ENCODE assay signal across 15 mouse cellular contexts in the genomic region with DNA sequence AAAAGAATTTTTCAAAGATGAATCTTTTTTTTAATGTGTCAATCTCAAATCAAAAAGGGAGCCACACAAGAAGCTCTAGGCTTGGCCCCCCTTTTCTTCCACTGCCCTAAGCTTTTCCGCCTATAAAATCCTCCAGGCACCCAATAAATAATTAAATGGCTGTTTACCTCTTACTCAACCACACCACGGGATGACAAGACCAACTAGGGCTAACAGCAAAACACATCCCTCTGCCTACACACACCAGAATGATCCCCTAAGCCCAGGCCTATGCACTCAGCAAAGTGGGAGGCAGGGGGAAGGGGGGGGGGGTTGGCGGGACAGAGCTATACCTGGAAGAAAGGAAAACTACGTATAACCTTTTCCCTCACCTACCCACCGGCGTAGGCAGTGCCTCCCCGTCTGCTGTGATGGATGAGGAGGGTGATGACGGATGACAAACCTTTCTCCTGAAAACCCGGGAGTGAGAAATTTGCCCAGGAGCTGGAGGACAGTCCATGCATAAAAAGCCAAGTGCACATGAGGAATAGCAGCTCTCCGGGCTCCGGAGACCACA. TPM values are rescaled to one million over a fixed set of nuclear protein-coding genes. Genes with fewer than 3 reads are reported as not detected.
A peak's percentile ranks its signal among the peaks of the same experiment; 100 is the strongest.
DNase-seq lines count a peak whose midpoint lies in the region; ATAC-seq and TF ChIP-seq lines count a peak whose summit lies in the region.
"Had no signal": no experiment of that assay in that cellular context is flagged by ENCODE, and none has a peak within 500 bp of the region (broad histone marks: within the 10 kb centered on the region; RNA-seq: fewer than 3 reads in every experiment).

No protein-coding gene starts in this region.

- H3K27ac ChIP-seq in gastrocnemius, adult 2 months: peak overlapping the region; percentile 65; the same call in 1 of the 2 replicates
- H3K27ac ChIP-seq in hindbrain, embryonic 15.5 days (replicated peaks): 0 out of 2 replicates have a peak overlapping the region, but pooled peaks have one; percentile 4
- no peak overlapping the region for H3K27ac ChIP-seq in midbrain, embryonic 14.5 days (replicated peaks; ENCODE audit: low read depth, low read length)
- H3K27ac ChIP-seq: kidney, postnatal 0 days; macrophage had no signal

- peak overlapping the region; percentile 16; the same call in 1 of the 2 replicates for H3K4me2 ChIP-seq in hindbrain, embryonic 15.5 days
- peak overlapping the region; percentile 17; the same call in 1 of the 2 replicates for H3K4me2 ChIP-seq in midbrain, embryonic 14.5 days (ENCODE audit: low read length)

- no peaks in the 10 kb centered on the region for H3K27me3 ChIP-seq in G1E (ENCODE audit: insufficient read depth, low read length)
- no peaks in the 10 kb centered on the region for H3K27me3 ChIP-seq in hindbrain, embryonic 15.5 days
- no peaks in the 10 kb centered on the region for H3K27me3 ChIP-seq in midbrain, embryonic 14.5 days (ENCODE audit: control insufficient read depth, insufficient read depth, low read length)

- H3K36me3 ChIP-seq in G1E (replicated peaks): peaks cover 43% of the 10 kb centered on the region
- H3K36me3 ChIP-seq in hindbrain, embryonic 15.5 days: no peaks in the 10 kb centered on the region
- H3K36me3 ChIP-seq in midbrain, embryonic 14.5 days (ENCODE audit: control insufficient read depth, insufficient read depth, low read length): no peaks in the 10 kb centered on the region

- TF ChIP-seq CTCF in gastrocnemius, adult 2 months (IDR thresholded peaks at IDR 0.05): no peak
- no peak for TF ChIP-seq CTCF in G1E (IDR thresholded peaks at IDR 0.05; ENCODE audit: low read depth, low read length)

- no peaks in the 10 kb centered on the region for H3K9me3 ChIP-seq in G1E (replicated peaks)
- no peaks in the 10 kb centered on the region for H3K9me3 ChIP-seq in hindbrain, embryonic 15.5 days
- H3K9me3 ChIP-seq in midbrain, embryonic 14.5 days (ENCODE audit: control insufficient read depth, low read length): no peaks in the 10 kb centered on the region

- intact Hi-C loops in gastrocnemius, adult 2 months (cut with DNase I): no loop called here

- H3K9ac ChIP-seq in hindbrain, embryonic 15.5 days: no peak overlapping the region
- H3K9ac ChIP-seq in midbrain, embryonic 14.5 days (replicated peaks; ENCODE audit: low read length): no peak overlapping the region

- H3K4me1 ChIP-seq in G1E (ENCODE audit: insufficient read depth, low read depth, low read length): peaks cover 93% of the 10 kb centered on the region
- peaks cover 21% of the 10 kb centered on the region for H3K4me1 ChIP-seq in hindbrain, embryonic 15.5 days (replicated peaks)
- peaks cover 30% of the 10 kb centered on the region for H3K4me1 ChIP-seq in midbrain, embryonic 14.5 days (ENCODE audit: control insufficient read depth, insufficient read depth, low read length)

- WGBS in hindbrain, embryonic 15.5 days: 46% methylated on average over 11 of the region's 11 CpGs
- WGBS in midbrain, embryonic 14.5 days: 39% methylated on average over 11 of the region's 11 CpGs

- no peak for ATAC-seq in G1E (ENCODE audit: extremely low read depth, insufficient number of reproducible peaks, low FRiP score, poor library complexity, severe bottlenecking)
- no peak for ATAC-seq in hindbrain, embryonic 15.5 days (ENCODE audit: low FRiP score, low read depth)
- no peak for ATAC-seq in midbrain, embryonic 14.5 days (ENCODE audit: low FRiP score, low TSS enrichment)

- DNase-seq in gastrocnemius, adult 2 months: no peak
- no peak for DNase-seq in gastrocnemius, adult 18-20 months (ENCODE audit: low spot score)
- peak; percentile 44 for DNase-seq in G1E (ENCODE audit: low spot score)
- DNase-seq in midbrain, embryonic 14.5 days: peak; percentile 31
- no peak for DNase-seq in urinary bladder, postnatal 14 days (ENCODE audit: low spot score)
- DNase-seq in left cerebral cortex, adult 9 months (ENCODE audit: low spot score in 2 of 2): no peak
- no peak for DNase-seq in frontal cortex, postnatal 14 days (ENCODE audit: low spot score in 2 of 2)
- DNase-seq: cerebellum, postnatal 25 days; layer of hippocampus, adult 9-11 months; lung, adult 2 months; right cerebral cortex, postnatal 4 days had no signal

- H3K4me3 ChIP-seq in gastrocnemius, adult 2 months: peak overlapping the region; percentile 9
- no peak overlapping the region; the same call in 1 of the 2 replicates for H3K4me3 ChIP-seq in G1E (ENCODE audit: low read depth, low read length)
- no peak overlapping the region for H3K4me3 ChIP-seq in hindbrain, embryonic 15.5 days
- H3K4me3 ChIP-seq in midbrain, embryonic 14.5 days (replicated peaks; ENCODE audit: low read depth, low read length): no peak overlapping the region
- H3K4me3 ChIP-seq: myocyte had no signal

RNA-seq across cellular contexts. Expression of a gene that starts 39.7 kb away (rescaled TPM):
- 100 to 1,000 TPM; 163 to 166 TPM for total RNA-seq in gastrocnemius, adult 2 months (2021)
- total RNA-seq in gastrocnemius, adult 18-20 months (2021): 100 to 1,000 TPM; 108 to 116 TPM
- total RNA-seq in G1E (2014; fragmentation: Nextera tagmentation): 35.0 and 45.5 TPM in 2 replicates
- 9.7 and 10.6 TPM in 2 replicates for total RNA-seq in G1E (2017)
- polyA plus RNA-seq in G1E (2012): 18.4 and 20.0 TPM in 2 replicates
- polyA plus RNA-seq in hindbrain, embryonic 15.5 days (2015; fragmentation: Nextera tagmentation; extraction: Ambion mirVana): 6.8 and 7.9 TPM in 2 replicates
- 6.0 and 7.0 TPM in 2 replicates for polyA plus RNA-seq in midbrain, embryonic 14.5 days (2014; fragmentation: Nextera tagmentation; extraction: Ambion mirVana)
- polyA plus RNA-seq: myocyte had no signal

Comparison
In these comparisons a context has a peak if more than half of its experiments do, and no peak if none do; other contexts are left out.
1. DNase-seq: peak in G1E (single experiment) and midbrain, embryonic 14.5 days (single experiment); none in gastrocnemius, adult 2 months (single experiment), gastrocnemius, adult 18-20 months (single experiment), urinary bladder, postnatal 14 days (single experiment), left cerebral cortex, adult 9 months (0 of 2) and frontal cortex, postnatal 14 days (0 of 2).